Mouse (Mus musculus) kidney, adult 11 months (tissue): ENCODE data around the gene Psmd11.
A peak's percentile ranks its signal among the peaks of the same experiment; 100 is the strongest.
"Not testable (repeated sequence)": the region's sequence is repeated elsewhere in the genome, so short reads cannot be mapped to it uniquely, and the experiment has no call there.

Experiments
- DNase-seq: peaks from one replicate; pipeline ENCODE4 v3.0.0; 2022

Gene Psmd11

DNA sequence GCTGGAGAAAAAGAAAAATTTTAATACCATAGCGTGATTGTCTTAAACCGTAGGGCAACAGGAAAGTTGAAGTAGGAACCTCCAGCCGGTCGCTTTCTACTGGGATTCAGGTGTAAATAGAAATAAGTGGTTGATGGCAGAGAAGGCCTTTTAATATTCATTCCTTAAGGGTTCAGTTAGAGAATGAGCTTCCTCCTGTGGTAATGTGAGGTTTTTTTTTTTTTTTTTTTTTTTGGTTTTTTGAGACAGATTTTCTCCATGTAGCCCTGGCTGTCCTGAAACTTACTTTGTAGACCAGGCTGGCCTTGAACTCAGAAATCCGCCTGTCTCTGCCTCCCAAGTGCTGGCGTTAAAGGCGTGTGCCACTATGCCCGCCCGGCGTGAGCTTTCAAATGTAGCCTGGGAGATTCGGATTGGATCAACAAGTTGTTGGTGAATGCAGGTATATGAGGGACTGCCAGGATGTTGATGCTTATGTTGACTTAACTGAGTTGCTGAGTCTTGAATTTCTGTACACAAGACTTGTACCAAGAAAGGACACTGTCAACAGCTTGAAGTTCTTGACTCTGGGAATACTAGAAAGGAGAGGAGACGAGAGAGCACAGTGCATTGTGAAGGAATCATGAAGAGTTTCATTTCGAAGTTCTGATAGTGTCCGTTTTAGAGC lies 1.2 kb downstream of the Psmd11 start:
- DNase-seq: no peak

DNA sequence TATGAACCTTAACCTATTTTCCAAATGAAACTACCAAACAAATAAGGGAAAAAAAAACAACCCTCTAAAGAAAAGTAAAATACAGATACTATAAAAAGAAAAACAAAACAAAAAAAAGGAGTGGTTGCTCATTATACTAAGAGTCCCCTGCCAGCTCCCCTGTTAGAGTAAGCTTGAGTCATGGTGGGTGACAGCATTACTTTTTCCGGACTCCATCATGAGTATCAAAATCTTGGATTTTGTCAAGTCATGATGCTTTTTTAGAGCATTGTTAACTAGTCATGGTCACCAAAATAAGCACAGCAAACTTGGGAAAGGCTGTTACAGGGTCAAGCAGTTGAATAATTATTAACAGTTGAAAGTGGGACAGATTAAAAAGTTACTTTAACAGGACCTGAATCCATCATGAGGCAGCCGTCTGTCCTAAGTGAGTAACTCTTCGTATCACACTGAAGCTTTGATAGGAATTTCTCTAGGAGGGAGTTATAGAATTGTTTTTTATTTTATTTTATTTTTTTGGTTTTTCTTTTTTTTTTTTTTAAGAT lies 2.0 kb downstream of the Psmd11 start:
- DNase-seq: peak; percentile 16

DNA sequence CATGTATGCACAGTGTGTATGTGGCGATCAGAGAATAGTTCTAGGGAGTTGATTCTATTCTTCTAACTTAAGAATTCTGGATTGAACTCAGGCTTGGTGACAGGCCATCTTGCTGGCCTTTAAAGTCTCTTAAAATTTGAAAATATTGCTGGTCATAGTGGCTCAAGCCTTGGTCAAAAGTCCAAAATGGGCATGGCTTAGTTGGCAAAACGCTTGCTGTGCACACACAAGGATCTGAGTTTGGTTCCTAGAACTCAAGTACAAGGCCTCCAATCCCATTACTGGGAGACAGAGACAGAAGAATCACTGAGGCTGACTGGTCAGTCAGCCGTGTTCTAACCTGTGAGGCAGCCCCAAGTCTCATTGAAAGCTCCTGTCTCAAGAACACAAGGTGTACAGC lies 18.5 kb downstream of the Psmd11 start:
- no peak for DNase-seq

DNA sequence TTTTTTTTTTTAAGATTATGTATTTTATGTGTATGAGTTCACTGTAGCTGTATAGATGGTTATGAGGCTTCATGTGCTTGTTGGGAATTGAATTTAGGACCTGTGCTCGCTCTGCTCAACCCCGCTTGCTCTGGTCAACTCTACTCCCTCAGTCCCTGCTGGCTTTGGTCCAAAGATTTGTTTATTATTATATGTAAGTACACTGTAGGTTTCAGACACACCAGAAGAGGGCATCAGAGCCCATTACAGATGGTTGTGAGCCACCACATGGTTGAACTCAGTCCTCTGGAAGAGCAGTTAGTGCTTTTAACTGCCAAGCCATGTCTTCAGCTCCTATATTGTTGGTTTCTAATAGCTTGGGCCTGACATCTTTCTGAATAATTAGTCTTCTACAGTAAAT lies 21.4 kb downstream of the Psmd11 start:
- DNase-seq: no peak

DNA sequence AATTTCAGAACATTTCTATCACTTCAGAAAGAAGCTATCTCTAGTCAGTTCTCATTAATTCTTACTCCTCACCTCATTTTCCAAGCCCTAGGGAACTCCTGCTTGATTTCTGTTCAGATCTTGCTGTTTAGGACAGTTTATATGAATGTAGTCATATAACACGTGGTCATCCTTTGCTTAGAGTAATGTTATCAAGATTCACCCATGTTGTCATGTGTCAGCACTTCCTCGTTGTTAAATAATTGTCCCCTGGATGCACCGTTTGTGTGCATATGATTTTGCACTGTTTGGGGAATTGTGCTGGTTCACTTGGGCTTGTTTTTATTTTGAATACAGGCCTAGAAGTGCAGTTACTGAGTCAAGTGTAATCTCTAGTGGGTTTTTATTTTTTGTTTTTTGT lies 23.8 kb downstream of the Psmd11 start:
- DNase-seq: no peak

DNA sequence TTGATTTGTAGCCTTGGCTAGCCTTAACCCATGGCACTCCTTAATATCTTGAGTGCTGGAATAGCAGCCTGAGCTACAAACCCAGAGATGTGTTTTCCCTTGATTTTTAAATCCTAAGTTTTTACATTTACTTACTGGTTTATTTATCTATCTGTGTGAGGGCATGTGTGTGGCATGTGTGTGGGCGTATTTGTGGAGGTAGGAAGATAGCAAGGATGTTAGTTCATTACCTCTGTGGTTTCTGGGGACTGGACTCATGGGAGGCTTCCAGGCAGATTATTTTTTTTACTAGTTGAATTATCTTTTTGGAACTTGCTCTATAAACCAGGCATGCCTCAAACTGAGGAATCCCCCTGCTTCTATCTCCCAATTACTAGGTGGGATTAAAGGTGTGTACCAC lies 24.8 kb downstream of the Psmd11 start:
- no peak for DNase-seq

DNA sequence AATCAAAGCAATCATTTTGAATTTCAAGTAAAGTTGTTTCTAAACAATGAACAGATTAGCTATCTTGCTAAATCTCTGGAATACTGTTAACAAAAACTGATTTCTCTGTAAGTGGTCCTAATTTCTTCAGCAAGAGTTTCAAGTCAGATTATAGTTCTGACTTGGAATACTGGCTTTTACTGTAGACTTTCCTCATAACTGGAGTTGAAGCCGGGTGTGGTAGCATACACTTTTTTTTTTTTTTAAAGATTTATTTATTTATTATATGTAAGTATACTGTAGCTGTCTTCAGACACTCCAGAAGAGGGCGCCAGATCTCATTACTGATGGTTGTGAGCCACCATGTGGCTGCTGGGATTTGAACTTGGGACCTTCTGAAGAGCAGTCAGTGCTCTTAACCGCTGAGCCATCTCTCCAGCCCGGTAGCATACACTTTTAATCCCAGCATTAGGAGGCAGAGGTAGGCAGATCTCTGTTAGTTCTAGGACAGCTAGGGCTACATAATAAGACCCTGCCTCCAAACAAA lies 35.3 kb downstream of the Psmd11 start:
- DNase-seq: not testable (repeated sequence)

DNA sequence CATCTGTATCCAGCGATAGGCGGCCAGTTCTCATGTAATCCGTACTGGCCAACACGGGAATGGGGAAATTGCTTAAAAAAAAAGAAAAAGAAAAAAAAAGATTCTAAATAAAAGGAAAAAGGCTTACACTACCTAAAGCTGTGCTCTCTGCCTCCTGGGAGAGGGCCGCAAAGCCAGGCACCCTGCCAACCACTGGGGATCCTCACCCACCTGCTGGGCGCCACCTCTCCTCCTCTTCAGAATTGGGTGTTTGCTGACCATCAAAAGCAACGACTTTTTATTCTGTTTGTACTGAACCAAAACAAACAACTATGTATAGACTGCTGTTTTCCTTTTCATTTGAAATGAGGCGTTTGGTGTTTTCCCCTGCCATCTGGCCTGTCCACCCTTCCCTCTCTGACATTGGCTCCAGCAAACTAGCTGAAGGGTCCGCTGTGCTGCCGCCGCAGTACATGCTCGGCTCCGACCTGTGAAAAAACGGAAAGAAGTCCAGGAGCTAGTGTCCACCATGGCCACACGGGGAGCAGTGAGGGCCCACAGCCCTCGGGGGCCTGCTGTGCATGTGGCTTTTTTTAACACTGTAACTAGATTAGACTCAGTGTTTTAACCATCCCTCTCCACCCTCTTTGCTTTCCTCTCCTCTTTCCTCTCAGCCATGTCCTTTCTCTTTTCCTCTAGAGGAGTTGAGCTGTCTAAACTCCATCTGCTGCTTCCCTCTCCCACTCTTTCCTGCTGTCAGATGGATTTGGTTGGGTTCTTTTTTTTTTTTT lies 43.6 kb downstream of the Psmd11 start:
- DNase-seq: no peak

DNA sequence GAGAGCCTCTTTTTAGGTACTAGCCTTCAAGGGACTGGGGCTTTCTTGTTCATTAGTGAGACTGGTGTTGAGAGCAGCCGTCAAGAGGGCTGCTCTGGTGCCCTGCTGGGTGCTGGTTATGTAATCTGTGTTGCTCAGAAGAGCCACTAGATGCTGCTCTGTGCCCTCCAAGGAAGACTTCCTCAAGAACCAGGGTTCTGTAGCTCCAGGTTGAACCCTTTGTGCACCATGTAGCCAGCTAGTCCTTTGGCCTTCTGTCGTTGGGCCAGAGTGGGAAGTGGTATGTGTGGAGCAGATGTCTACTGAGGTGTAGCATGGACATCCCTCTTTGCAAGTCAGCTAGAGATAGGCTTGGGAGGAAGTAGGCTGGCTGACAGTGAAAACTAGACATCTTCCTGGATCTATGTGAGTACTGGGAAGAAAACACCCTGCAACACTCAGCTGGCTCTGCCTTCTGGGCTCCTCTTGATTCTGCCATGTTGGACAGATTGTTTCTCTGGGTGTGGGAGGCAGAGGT lies 45.8 kb downstream of the Psmd11 start:
- peak; percentile 19 for DNase-seq

DNA sequence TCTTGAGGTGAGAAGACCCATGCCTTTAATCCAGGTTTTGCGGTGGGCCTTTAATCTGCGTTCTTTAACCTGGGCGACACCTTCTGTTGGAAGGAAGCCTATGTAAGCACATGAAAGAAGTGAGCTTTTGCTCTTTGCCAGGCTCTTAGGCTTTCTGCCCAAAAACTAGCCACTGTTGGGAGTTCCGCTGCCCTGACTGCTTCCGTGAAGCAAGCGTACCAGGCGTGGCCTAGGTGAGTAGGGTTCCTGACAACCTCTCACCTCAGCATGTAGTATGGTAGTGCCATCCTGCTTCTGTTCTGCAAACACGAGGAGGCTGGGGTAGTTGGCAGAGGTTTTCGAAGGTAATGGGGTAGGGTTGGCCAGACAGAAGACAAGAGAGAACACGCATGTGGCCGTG lies 46.4 kb downstream of the Psmd11 start:
- no peak for DNase-seq

DNA sequence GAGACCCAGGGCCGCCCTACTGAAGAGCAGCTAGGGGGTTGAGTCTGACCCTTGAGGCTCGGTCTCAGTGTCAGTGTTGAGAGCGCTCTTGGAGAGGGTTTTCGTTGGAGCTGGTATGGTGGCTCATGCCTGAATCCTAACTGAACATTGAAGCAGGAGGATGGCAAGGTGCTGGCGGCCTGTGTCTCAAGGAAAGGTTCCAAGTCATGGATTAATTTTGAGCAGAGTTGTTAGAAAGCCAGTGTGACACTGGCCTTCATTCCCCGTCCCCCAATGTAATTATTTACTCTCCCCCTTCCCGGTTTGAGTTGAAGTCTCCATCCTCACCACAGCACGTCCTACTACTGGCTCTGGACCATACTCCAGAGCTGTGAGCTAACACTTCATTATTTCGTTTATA lies 47.1 kb downstream of the Psmd11 start:
- DNase-seq: no peak

DNA sequence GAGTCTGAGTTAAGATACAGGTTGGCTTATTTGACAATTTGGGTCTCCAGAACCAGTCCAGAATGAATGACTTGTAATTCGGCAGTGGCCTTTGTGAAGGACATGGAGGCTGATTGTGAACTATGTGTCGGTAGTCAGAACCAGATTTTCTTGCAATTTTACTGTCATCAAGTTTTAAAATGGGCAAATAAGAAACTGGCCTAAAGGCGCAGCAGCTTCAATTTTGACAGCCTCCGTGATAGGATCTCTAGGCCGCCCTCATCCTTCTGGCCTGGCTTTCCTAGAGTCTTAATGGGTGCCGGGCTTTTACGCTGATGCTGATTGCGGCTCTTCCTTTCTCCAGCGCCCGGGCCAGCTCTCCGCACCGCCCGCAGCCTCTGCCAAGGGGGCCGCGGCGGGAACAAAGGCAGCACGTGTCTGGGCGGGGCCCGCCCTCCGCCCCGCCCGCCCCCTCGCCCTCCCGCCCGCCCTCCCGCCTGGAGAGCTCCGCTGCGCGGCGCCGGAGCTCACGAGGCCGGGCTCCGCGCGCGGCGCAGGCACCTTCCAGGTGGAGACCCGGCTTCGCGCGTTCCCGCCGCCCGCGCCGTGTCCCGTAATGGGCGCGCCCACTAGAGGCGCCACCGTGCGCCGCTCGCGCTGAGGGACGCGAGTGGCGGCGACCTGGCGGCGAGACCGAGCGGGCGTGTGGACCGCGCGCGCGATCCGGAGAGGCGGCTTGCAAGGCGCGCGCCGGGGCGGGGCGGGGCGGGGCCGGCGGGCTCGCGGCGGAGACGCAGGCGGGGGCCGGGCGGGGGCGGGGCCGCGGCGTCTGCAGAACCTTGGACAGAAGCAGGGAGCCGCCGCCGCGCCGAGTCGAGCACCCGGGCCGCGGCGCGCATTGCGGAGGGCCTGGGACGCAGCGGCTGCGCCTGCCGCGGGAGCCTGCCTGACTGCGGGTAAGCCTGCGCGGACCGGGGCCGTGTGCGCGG lies 48.1 kb downstream of the Psmd11 start, which contains the start of gene Cdk5r1:
Cdk5r1 (plus strand) TSS at position 802 of the 968 bp plus-strand sequence.
- DNase-seq: peak; percentile 87

DNA sequence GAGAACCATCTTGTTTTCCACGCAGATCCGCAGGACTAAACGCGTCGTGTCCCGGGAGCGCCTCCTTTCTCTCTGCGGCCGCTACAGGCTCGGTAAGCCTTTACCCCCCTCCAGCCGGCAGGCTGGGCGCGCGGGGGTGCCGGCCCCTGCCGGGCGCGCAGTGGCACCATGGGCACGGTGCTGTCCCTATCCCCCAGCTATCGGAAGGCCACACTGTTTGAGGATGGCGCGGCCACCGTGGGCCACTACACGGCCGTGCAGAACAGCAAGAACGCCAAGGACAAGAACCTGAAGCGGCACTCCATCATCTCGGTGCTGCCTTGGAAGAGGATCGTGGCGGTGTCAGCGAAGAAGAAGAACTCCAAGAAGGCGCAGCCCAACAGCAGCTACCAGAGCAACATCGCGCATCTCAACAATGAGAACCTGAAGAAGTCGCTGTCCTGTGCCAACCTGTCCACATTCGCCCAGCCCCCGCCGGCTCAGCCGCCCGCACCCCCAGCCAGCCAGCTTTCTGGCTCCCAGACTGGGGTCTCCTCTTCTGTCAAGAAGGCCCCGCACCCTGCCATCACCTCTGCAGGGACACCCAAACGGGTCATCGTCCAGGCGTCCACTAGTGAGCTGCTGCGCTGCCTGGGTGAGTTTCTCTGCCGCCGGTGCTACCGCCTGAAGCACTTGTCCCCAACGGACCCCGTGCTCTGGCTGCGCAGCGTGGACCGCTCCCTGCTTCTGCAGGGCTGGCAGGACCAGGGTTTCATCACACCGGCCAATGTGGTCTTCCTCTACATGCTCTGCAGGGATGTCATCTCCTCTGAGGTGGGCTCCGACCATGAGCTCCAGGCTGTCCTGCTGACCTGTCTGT lies 49.2 kb downstream of the Psmd11 start:
- peak; percentile 17 for DNase-seq

DNA sequence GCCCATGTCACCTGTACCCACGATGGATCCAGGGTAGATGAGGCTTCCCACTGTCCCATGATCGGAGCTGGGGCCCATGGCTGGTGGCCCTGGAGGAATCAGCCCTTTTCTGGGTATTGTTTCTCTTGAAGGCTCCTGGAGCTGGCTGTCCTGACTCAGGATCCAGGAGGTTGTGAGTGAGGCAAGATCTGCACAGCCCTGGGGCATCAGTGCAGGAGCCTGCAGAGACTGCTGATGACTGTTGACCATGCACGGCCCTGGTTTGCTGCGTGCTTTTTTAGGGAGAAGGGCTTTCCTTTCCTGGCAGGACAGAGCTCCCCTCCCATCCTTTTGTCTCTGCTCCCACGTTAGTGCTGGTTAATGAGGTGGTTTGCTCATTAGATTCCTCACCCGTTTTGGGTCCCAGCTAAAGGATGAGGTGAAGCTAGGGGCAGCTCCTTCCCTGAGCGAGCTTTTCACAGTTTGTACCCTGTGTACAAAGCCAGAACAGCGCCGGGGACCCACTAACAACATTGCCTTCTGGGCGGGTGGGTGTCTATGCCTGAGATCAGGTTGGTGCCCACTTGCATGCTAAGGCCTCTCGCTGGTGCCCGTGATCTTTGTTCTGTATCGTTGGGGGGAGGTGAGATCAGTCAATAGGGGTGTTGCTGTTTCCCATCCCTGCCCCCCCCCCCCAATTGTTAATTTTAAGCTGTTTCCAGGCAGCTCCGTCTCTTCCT lies 50.4 kb downstream of the Psmd11 start:
- DNase-seq: no peak

DNA sequence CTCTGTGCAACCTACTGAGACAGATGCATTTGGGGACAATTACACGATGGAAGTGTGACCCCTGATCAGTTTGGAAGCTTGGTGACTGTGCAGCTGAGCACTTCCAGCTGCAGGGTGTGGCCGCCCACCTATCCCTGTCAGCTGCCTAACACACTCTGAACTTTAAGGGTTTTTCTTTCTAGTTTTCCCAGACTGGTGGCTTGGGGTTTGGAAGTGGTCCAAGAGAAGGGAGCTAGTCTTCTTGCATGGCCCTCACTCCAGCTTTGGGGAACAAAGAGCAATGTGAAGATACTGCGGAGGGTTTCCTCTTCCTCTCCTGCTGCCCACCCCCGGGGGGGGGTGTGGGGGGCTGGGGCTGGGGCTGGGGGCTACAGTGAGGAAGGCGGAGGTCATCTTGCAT lies 51.0 kb downstream of the Psmd11 start:
- no peak for DNase-seq

DNA sequence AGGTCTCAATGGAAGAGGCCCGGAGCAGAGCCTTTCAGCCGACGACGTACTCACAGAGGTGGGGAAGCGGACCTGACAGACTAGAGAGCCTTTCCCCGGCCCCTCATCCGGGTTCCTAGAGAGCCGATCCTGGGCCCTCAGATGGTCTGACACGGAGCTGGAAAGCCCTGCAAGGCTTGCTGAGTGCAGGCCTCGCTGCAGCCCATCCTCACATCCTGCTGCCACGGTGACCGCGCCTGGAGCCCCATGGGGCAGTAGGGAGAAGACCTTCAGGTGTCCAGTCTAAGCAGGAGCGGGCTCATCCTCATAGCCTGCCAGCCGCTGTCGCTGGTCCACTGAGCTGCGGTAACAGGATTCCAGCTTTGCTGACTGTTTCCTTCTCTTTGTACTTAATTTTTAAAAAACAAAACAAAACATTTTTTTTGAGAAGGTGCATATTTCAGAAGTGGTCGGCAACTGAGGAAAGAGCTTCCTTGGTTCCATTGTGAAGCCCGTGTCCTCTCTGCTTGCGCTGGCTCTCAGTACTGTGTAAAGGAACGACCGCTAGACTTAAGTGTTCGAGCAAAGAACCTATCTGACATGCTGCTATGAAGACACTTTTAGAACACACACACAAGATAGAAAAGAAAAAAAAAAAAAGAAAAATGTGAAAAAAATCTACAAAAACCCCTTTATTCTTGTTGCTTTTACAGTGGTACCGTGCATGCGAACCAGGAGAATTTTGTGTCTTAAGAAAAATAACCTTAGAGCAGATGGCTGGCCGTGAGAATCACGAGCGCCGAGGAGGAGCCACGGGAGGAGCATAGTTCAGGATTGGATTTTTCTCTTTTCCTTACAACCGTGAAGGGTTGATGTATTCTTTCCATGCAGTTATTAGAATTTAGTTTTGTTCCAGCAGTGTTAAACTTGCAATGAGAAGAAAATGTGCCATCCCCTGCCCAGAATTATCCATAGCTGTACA lies 51.8 kb downstream of the Psmd11 start:
- no peak for DNase-seq

DNA sequence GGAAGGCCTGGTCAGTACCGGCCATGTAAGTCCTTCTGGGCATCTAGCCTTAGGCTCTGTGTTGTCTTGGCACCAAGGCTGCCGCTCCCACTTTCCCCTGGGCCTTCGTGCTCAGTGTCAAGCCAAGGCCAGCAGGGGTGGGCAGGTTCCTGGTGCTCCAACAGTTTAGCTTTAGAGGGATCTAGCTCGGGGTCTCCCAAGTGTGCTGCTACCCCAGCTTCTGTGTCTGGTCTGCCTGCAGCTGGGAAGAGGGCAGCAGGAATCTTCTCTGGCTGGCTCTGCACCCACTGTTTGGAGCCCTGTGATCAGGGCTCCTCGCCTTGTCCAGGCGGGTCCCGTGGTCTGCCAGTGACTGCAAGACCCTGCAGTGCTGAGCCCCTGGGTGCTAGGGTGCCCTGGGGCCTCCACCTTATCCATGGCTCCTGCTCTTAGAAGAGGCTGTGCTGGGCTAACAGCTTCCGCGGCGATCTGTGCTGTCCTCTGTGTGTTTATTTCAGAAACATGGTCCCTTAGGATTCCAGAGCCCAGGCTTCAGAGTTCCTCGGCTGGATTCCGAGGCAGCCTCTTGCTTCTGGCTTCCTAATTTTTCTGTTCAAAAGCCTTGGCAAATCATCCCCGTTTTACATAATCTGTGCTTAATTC lies 53.1 kb downstream of the Psmd11 start:
- DNase-seq: no peak

DNA sequence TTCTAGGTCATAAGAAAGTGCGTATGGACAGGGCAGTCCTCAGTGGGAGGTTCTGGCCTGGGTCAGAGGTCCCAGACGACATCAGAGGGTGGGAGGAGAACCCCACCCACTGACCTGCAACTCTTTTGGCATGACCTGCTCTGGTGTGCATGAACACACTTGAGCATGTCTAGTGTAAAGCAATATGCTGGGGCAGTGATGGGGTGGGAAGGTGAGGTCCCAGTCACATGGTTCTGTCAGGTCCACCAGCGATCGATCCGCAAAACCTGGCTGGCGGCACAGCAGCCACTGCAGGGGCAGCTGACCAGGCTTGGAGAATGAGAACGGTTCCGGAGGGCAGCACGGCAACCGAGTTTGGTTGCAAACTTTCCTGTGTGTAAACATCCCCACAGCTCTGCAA lies 53.9 kb downstream of the Psmd11 start:
- DNase-seq: no peak

DNA sequence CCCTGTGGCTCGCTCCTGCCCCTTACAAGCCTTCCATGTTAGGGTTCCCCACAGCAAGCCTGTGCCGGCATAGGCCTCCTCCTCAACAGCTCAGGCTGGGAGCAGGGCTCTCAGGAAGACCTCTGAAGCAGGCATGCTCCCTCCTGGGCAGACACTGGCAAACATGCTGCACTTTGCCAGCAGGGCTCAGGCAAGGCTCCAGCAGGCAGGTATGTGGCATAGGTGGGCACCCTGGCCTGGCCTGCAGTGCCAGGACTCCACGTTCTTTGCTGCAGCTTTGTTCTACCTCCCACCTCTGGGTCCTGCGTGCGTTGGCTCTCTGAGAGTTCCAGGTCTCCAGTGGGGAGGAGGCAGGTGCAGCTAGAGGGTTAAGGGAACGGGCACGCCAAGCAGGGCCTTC lies 54.5 kb downstream of the Psmd11 start:
- no peak for DNase-seq
